Mouse (Mus musculus) hindbrain, embryonic 11.5 days (tissue): ENCODE results near the gene Abca17. TPM values are rescaled to one million over a fixed set of nuclear protein-coding genes. Genes with fewer than 3 reads are reported as not detected.
A peak's percentile ranks its signal among the peaks of the same experiment; 100 is the strongest.

Experiments used
- ATAC-seq: fragments of 200-750 bp; cut with Nextera tagmentation; 2 replicates; pipeline ENCODE4 v1.8.0; 2017; ENCODE audit warnings: mild to moderate bottlenecking, moderate TSS enrichment, moderate library complexity; ENCODE audit not compliant: low FRiP score
- DNase-seq: peaks from one replicate; pipeline ENCODE4 v3.0.0-alpha.2; 2015; ENCODE audit warnings: low spot score
- H3K27ac ChIP-seq: fragments of 300-500 bp; sonication (generic); 2 replicates; pipeline ENCODE4 v1.5.1; 2014; ENCODE audit warnings: mild to moderate bottlenecking, low read depth, low read length
- H3K27me3 ChIP-seq: fragments of 300-500 bp; sonication (generic); 2 replicates; pipeline ENCODE4 v1.6.1; 2014; ENCODE audit warnings: mild to moderate bottlenecking, low read length, moderate library complexity, mixed read lengths; ENCODE audit not compliant: control insufficient read depth, insufficient read depth
- H3K36me3 ChIP-seq: fragments of 300-500 bp; sonication (generic); 2 replicates; pipeline ENCODE4 v1.6.1; 2014; ENCODE audit warnings: mild to moderate bottlenecking, low read length, moderate library complexity, mixed read lengths; ENCODE audit not compliant: control insufficient read depth, insufficient read depth
- H3K4me1 ChIP-seq: fragments of 300-500 bp; sonication (generic); replicated peaks from 2 replicates; pipeline ENCODE4 v1.6.1; 2014; ENCODE audit warnings: low read length, mixed read lengths; ENCODE audit not compliant: control insufficient read depth, insufficient read depth
- H3K4me2 ChIP-seq: fragments of 300-500 bp; sonication (generic); replicated peaks from 2 replicates; pipeline ENCODE4 v1.6.1; 2014; ENCODE audit warnings: mild to moderate bottlenecking, low read depth, low read length
- H3K4me3 ChIP-seq: fragments of 300-500 bp; sonication (generic); 2 replicates; pipeline ENCODE4 v1.5.1; 2014; ENCODE audit warnings: low read depth, low read length
- H3K9ac ChIP-seq: fragments of 300-500 bp; sonication (generic); 2 replicates; pipeline ENCODE4 v1.6.1; 2014; ENCODE audit warnings: low read depth, low read length
- H3K9me3 ChIP-seq: fragments of 300-500 bp; sonication (generic); 2 replicates; pipeline ENCODE4 v1.6.1; 2016; ENCODE audit warnings: low read length; ENCODE audit not compliant: control insufficient read depth
- WGBS: fragments of 180-500 bp; shearing (Covaris S2); extraction: QIAGEN DNeasy Blood & Tissue Kit; methylation state at CpG from one replicate; pipeline ENCODE4 v1.1.7; 2014; 5-methylcytosine and 5-hydroxymethylcytosine counted together
- polyA plus RNA-seq: library from polyadenylated mRNA; unstranded; fragments of >200 nt; fragmentation: Nextera tagmentation; extraction: Ambion mirVana; gene quantifications from 2 replicates; pipeline ENCODE4 v1.2.1, GENCODE M21; 2014

Gene Abca17
- polyA plus RNA-seq, 1 experiment from 2014 or later = not detected

DNA sequence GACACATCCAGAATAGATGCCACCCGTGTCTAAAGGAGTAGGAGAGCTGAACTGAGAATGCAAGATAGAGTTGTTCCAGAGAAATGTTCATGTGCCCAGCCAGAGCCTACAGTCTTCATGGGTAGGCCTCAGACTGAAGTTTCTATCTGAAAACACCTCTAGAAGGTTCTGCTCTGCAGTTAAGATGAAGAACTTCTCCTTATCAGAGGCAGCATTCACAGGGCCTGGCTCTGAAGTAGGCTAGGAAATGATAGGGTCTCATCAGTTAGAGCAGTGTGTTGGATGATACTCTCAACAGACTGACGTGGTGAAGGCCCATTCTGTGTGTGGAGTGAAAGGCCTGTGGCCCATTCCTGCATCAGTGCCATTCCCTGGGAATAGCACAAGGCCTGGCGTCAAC lies 3.1 kb upstream of the Abca17 start:
- Histone ChIP-seq H3K4me1 (peaks cover 3% of the 10 kb centered on the region; the same call in 1 of the 2 replicates), H3K9ac (no peak overlapping the region), H3K9me3 (no peaks in the 10 kb centered on the region), H3K4me3 (no peak overlapping the region), H3K4me2 (no peak overlapping the region), H3K27ac (no peak overlapping the region), H3K36me3 (no peaks in the 10 kb centered on the region), H3K27me3 (peaks cover 12% of the 10 kb centered on the region)
- ATAC-seq (no peak), DNase-seq (no peak)
- 83% methylated on average over 3 of the region's 3 CpGs for WGBS

DNA sequence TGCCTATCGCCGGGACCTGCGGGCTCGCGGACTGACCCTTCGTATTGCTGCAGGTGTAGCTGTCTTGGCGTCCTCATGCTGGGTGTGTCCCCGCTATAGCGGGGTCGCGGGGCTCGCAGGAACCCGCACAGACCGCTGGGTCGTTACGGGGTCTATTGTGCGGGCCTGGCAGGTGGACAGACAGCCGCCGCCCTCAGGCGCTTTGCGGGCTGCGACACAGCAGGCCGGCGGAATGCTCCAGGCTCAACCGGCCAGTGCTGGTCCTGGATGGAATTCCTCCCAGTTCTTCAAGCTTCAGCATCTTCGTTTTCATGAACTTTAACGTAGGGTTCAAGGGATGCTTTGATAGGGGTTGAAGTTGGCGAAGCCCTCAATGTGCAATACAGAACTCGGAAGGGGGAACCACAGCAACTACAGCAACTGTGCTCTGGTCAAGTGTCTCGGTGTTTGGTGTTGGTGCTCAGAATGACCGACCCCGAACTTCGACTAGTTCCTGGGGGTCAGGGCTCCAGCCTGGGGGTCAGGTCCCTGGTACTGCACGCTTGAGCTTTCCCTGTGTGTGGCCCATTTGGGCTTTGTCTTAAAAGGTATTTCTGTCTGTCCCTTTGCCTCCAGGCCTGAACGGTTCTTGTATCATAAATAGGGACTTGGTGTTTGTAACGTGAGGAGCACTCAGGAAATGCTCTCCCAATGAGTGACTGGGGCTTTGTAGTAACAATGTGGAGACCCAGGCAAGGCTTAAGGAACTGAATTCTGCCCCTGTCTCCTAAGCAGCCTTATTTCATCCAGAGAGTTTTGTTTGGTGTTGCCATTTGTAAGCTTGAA lies 1.7 kb upstream of the Abca17 start:
- peaks cover 3% of the 10 kb centered on the region; the same call in 1 of the 2 replicates for H3K4me1 ChIP-seq
- H3K9me3 ChIP-seq = no peaks in the 10 kb centered on the region
- peak overlapping the region; percentile 74 for H3K4me3 ChIP-seq
- H3K27ac ChIP-seq = peak overlapping the region; percentile 59; the same call in 1 of the 2 replicates
- WGBS = 2% methylated on average over 36 of the region's 36 CpGs
- peak overlapping the region; percentile 78 for H3K9ac ChIP-seq
- peak; percentile 56; the same call in 1 of the 2 replicates for ATAC-seq
- H3K4me2 ChIP-seq = peak overlapping the region; percentile 92
- peak; percentile 61 for DNase-seq
- peaks cover 12% of the 10 kb centered on the region for H3K27me3 ChIP-seq
- no peaks in the 10 kb centered on the region for H3K36me3 ChIP-seq

DNA sequence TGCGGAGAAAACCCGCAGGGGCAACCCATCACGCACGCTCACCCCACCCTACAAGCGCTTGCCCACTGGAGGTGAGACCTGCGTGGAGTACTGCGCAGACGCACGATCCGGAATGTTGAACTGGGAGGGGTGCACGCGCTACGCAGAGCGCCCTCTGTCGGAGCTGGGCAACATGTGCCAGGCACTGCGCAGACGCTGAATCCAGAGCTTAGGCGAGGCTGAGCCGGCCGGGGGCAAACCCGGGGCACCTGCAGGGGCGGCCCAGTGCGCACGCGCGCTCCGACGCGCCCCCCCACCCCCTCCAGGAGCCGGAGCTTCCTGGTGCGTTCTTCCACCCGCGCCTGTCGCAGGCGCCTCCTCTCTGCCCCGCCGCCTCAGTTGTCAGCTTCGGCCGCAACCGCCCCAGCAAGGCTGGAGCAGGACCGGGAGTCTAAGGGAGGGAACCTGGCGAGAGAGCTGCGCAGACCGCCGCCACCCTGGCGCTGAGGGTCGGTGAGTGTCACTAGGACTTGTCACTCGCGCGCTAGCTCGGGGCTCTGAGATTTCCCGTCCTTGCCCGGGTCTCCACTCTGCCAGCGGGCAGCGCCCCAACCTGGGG lies 991 bp upstream of the Abca17 start, which contains the start of gene Abca3:
Gene Abca3, plus strand, starts transcription at position 191 of the 598 bp plus-strand sequence.
- Histone ChIP-seq H3K27me3 (peaks cover 12% of the 10 kb centered on the region), H3K4me2 (peak within 1 kb of the TSS; percentile 92), H3K36me3 (no peaks in the 10 kb centered on the region), H3K9ac (peak within 1 kb of the TSS; percentile 78), H3K4me1 (peaks cover 3% of the 10 kb centered on the region; the same call in 1 of the 2 replicates), H3K4me3 (peak within 1 kb of the TSS; percentile 74), H3K27ac (peak within 1 kb of the TSS; percentile 59; the same call in 1 of the 2 replicates), H3K9me3 (no peaks in the 10 kb centered on the region)
- 0% methylated on average over 49 of the region's 55 CpGs for WGBS
- ATAC-seq (peak; percentile 96), DNase-seq (peak; percentile 97)

DNA sequence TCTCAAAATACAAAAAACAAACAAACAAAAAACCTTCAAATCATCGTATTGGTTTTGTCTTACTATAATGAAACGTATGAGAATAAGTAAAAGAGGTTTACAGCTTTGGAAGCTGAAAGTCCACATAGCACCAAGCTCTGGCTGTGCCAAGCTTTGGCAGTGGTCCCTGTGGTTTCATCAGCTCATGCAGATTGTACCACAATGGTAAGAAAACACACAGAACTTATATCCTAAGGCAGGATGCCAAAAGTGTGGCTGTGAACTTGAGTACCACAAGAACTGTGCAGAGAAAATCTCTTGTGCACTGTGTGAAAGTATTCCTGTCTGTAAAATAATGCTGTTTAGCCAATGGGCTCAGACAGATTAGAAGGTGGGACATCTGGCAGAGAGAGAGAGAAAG lies 1.7 kb downstream of the Abca17 start:
- 74% methylated on average over 2 of the region's 2 CpGs for WGBS
- ATAC-seq = no peak
- no peaks in the 10 kb centered on the region for H3K36me3 ChIP-seq

DNA sequence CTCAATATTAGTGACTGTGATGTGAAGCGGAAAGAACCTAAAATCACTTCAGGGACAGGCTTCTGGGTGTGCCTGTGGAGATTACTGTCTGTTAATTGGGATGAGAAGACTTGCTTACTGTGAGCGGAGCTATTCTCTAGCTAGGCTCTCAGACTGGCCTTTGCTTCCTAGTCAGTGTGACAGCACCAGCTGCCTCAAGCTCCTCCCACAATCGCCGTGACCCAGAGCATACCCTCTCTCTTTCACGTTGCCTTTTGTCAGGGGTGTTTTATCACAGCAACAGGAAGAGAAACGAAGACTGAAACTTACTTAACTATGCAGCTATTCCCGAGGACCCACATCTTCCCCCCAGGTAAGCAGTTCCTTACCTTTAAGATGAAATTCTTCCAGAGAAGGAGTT lies 4.0 kb downstream of the Abca17 start:
- Histone ChIP-seq H3K9me3 (no peaks in the 10 kb centered on the region), H3K4me3 (no peak overlapping the region), H3K9ac (no peak overlapping the region), H3K36me3 (no peaks in the 10 kb centered on the region), H3K27me3 (peaks cover 12% of the 10 kb centered on the region), H3K4me1 (no peaks in the 10 kb centered on the region; the same call in 1 of the 2 replicates), H3K4me2 (no peak overlapping the region), H3K27ac (no peak overlapping the region)
- ATAC-seq = no peak
- no peak for DNase-seq
- 58% methylated on average over 7 of the region's 7 CpGs for WGBS

More for the DNA sequence above, 1.7 kb downstream of the Abca17 start:
- Histone ChIP-seq H3K4me2 (no peak overlapping the region), H3K4me3 (no peak overlapping the region), H3K27me3 (peaks cover 12% of the 10 kb centered on the region), H3K9me3 (no peaks in the 10 kb centered on the region), H3K9ac (no peak overlapping the region), H3K4me1 (peaks cover 3% of the 10 kb centered on the region; the same call in 1 of the 2 replicates), H3K27ac (no peak overlapping the region)
- DNase-seq = no peak

DNA sequence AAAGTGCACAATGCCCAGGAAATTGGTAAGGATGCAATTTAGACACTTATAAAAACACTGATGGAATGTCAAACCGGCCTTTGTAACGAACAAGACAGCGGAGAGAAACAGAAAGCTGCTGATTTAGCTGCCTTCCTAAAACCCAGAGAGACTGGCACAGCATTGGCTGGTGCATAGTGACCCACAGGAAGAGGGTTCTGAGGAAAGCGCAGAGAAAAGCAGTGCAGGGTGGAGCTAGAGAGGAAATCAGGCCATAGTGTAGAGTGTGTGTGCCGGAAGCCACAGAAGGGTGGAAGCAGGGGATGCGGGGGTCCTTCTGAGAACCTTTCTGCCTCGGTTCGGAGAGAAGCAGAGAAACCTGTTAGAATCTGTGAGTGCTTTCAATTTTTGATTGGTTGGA lies 6.2 kb downstream of the Abca17 start:
- Histone ChIP-seq H3K27ac (no peak overlapping the region), H3K9me3 (no peaks in the 10 kb centered on the region), H3K4me1 (no peaks in the 10 kb centered on the region; the same call in 1 of the 2 replicates), H3K4me2 (no peak overlapping the region), H3K36me3 (no peaks in the 10 kb centered on the region), H3K27me3 (peaks cover 2% of the 10 kb centered on the region; the same call in 1 of the 2 replicates), H3K9ac (no peak overlapping the region), H3K4me3 (no peak overlapping the region)
- ATAC-seq (no peak), DNase-seq (no peak)
- 85% methylated on average over 8 of the region's 8 CpGs for WGBS

DNA sequence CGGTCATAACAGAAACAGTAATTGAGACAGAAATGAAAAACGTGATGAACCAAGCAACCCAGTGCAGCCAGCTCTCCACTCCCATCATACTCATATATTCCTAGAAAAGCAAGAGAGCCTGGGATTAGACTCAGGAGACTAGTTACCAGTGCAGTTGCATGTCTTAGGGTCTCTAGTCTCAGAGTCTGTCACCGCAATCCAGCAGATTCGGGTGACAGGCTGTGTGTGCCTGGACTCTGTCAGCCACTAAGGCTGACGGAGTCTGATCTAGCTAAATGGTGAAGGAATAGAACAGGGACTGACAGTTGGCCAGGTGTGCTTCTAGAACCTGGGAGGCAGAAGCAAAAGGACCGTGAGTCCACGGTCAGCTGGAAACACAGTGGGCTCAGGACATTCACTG lies 23.2 kb downstream of the Abca17 start:
- ATAC-seq (no peak), DNase-seq (no peak)
- Histone ChIP-seq H3K9me3 (no peaks in the 10 kb centered on the region), H3K4me2 (no peak overlapping the region), H3K36me3 (no peaks in the 10 kb centered on the region), H3K4me3 (no peak overlapping the region), H3K27me3 (no peaks in the 10 kb centered on the region), H3K27ac (no peak overlapping the region), H3K4me1 (no peaks in the 10 kb centered on the region), H3K9ac (no peak overlapping the region)
- 85% methylated on average over 7 of the region's 7 CpGs for WGBS

DNA sequence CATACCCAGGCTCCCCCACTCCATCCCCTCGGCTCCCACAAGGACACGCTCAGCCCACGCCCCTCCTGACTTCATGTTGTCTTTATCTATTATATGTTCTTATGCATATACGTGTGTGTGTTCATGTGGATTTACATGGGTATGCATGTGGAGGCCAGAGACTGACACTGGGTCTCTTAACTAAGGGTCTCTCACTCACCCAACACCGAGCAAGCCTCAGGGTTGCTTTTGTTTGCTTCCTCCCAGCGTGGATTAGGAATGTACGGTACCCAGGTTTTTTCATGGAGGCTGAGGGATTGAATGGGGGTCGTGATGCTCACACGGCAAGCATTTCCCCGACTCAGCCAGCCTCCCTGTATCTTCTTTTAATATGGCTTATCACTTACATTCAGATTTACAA lies 25.8 kb downstream of the Abca17 start:
- no peak overlapping the region for H3K4me3 ChIP-seq
- no peak overlapping the region for H3K9ac ChIP-seq
- no peak for DNase-seq
- no peaks in the 10 kb centered on the region for H3K27me3 ChIP-seq
- H3K27ac ChIP-seq = no peak overlapping the region
- no peak for ATAC-seq
- WGBS = 85% methylated on average over 10 of the region's 10 CpGs
- H3K9me3 ChIP-seq = no peaks in the 10 kb centered on the region
- H3K4me2 ChIP-seq = no peak overlapping the region
- H3K36me3 ChIP-seq = no peaks in the 10 kb centered on the region
- H3K4me1 ChIP-seq = no peaks in the 10 kb centered on the region
